Mouse (Mus musculus) hematopoietic stem cell, adult 5-6 weeks (primary cell): ENCODE results near the gene Eif3f. TPM values are rescaled to one million over a fixed set of nuclear protein-coding genes. Genes with fewer than 3 reads are reported as not detected.

ENCODE experiments used
- ATAC-seq, 2 experiments: fragments of 125-278 bp in 1 of 2; replicated peaks in 1 of 2; 2 replicates each; pipeline ENCODE4 v1.8.0; 2016 to 2017; ENCODE audit warnings: inconsistent platforms in 2 of 2, mild to moderate bottlenecking in 2 of 2, moderate number of reproducible peaks in 2 of 2, low read depth in 1 of 2, moderate TSS enrichment in 1 of 2; ENCODE audit not compliant: low FRiP score in 2 of 2, poor library complexity in 2 of 2, severe bottlenecking in 2 of 2, insufficient read depth in 1 of 2, low TSS enrichment in 1 of 2
- total RNA-seq: library from RNA; stranded (forward); fragments of 172-1452, 232-1000 nt; gene quantifications from 2 replicates; pipeline ENCODE4 v1.2.3, GENCODE M21; 2017

Gene Eif3f
- total RNA-seq, 1 experiment from 2014 or later = 66.9 TPM

- ATAC-seq = peak in 1 of 2 experiments; percentile 44; a peak in 1 of 4 replicates
Observed at GRCm38 (mm10) chr7:108954185-108954584, 20.0 kb downstream of the Eif3f start.

GRCm38 (mm10) chr7:108957734-108958133, 23.5 kb downstream of the Eif3f start:
- ATAC-seq = no peak

DNA sequence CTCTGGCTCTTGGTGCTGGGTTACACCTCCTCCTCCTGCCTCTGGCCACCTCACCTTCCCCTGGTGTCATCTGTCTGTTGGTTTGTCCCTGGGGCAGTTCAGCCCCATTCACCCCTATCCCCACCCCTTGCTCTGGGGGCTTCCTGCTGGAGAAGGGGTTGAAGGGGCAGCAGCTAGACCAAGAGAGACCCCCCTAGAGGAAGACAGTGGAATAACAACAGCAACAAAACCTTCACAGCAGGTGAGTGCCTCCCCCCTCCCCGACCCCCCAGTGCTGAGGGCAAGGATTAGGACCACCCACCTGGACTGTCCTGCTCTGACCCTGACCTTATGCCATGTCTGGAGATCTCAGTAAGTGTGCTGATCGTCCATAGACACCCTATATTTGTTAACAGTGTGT, 31.8 kb downstream of the Eif3f start:
- no peak; a peak in 1 of 4 replicates for ATAC-seq

- ATAC-seq = peak; percentile 90 to 94
Observed at GRCm38 (mm10) chr7:108966742-108967362, 32.6 kb downstream of the Eif3f start.

DNA sequence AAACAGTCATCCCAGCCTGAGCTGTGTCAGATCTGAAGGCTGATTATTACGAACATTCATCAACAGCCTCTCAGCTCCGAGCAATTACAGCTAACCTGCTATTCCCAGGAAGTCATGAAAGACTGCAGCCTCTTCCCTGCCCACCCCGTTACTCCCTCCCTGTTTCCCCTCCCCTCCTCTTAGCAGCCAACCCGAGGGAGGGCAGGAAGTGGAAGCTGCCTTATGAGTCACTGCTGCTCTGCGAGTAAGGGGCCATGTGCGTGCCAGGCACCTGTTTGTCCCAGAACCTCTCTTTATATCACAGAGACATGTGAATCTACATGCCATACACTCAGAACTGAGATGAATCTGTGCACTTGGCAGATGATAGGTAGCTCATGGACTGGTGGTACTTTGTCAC, 34.0 kb downstream of the Eif3f start:
- no peak for ATAC-seq

GRCm38 (mm10) chr7:108972273-108972672, 38.1 kb downstream of the Eif3f start:
- no peak for ATAC-seq

GRCm38 (mm10) chr7:108985934-108986708, 51.9 kb downstream of the Eif3f start:
- ATAC-seq = no peak

GRCm38 (mm10) chr7:108991207-108991606, 57.0 kb downstream of the Eif3f start:
- ATAC-seq = 0 out of 4 replicates have a peak, but pooled peaks of 1 of the 2 experiments have one; percentile 22

Other genes with a start within 250 kb of the Eif3f start
- not detected in 2 replicates for gene Olfr512, start 221.1 kb upstream of the Eif3f start, total RNA-seq
- not detected in 2 replicates for gene Olfr513, start 183.4 kb upstream of the Eif3f start, total RNA-seq
- not detected in 2 replicates for gene Olfr514, start 108.4 kb upstream of the Eif3f start, total RNA-seq
- gene Olfr516, start 83.9 kb upstream of the Eif3f start, total RNA-seq = not detected in 2 replicates
- gene Olfr517, start 62.0 kb upstream of the Eif3f start, total RNA-seq = not detected in 2 replicates
- not detected in 2 replicates for gene Olfr518, start 49.4 kb upstream of the Eif3f start, total RNA-seq
- not detected in 2 replicates for gene Olfr519, start 40.0 kb upstream of the Eif3f start, total RNA-seq
- 7.6 and 8.3 TPM in 2 replicates for gene Nlrp10, start 4.2 kb upstream of the Eif3f start, total RNA-seq
- gene Tub, start 15.9 kb downstream of the Eif3f start, total RNA-seq = not detected in 2 replicates
- 3.3 and 4.8 TPM in 2 replicates for gene Ric3, start 148.9 kb downstream of the Eif3f start, total RNA-seq
- gene Lmo1, start 240.8 kb downstream of the Eif3f start, total RNA-seq = 3.4 and 7.3 TPM in 2 replicates